Mouse (Mus musculus): ENCODE data around the gene Adap2.

- TF ChIP-seq CTCF (IDR thresholded peaks at IDR 0.05; ENCODE audit: low read depth) = no peak
- TF ChIP-seq EP300 (IDR thresholded peaks at IDR 0.05; ENCODE audit: low read depth) = no peak
These were observed 20.2 kb downstream of the Adap2 start for GRCm38 (mm10) chr11:80173963-80174670.

Measured in liver, postnatal 0 days (tissue).